Mouse (Mus musculus) kidney, postnatal 36 days (tissue): ENCODE data around the gene Usf3.

Experiments used
- DNase-seq, 2 experiments: peaks; one replicate each; pipeline ENCODE4 v3.0.0; 2021 to 2022; ENCODE audit warnings: mixed read lengths in 2 of 2

Usf3 gene

GRCm38 (mm10) chr16:44240406-44240805 lies 67.4 kb downstream of the Usf3 start:
- DNase-seq: no peak

GRCm38 (mm10) chr16:44242633-44243032 lies 69.6 kb downstream of the Usf3 start:
- peak; percentile 59 to 82 for DNase-seq

GRCm38 (mm10) chr16:44243323-44243722 lies 70.3 kb downstream of the Usf3 start:
- DNase-seq: no peak

GRCm38 (mm10) chr16:44249985-44250384 lies 76.9 kb downstream of the Usf3 start:
- no peak for DNase-seq

- DNase-seq: no peak
These were observed 79.7 kb downstream of the Usf3 start for GRCm38 (mm10) chr16:44252735-44253134.

- no peak for DNase-seq
These were observed 81.0 kb downstream of the Usf3 start for GRCm38 (mm10) chr16:44253797-44254634.

GRCm38 (mm10) chr16:44254698-44255097 lies 81.7 kb downstream of the Usf3 start:
- DNase-seq: no peak

GRCm38 (mm10) chr16:44257476-44257875 lies 84.4 kb downstream of the Usf3 start:
- DNase-seq: peak; percentile 38 to 51

GRCm38 (mm10) chr16:44264916-44265315 lies 91.9 kb downstream of the Usf3 start:
- DNase-seq: no peak

- DNase-seq: no peak
These were observed 92.5 kb downstream of the Usf3 start for GRCm38 (mm10) chr16:44265562-44265961.

- no peak for DNase-seq
These were observed 95.6 kb downstream of the Usf3 start for GRCm38 (mm10) chr16:44268541-44269215.

- no peak for DNase-seq
These were observed 96.5 kb downstream of the Usf3 start for GRCm38 (mm10) chr16:44269578-44269977.

GRCm38 (mm10) chr16:44270606-44271005 lies 97.6 kb downstream of the Usf3 start:
- peak; percentile 57 to 71 for DNase-seq

- DNase-seq: peak; percentile 26 to 43
These were observed 98.5 kb downstream of the Usf3 start for GRCm38 (mm10) chr16:44271371-44272038.
